Mouse (Mus musculus) C2C12 (cell line): ENCODE results near the gene Best2. TPM values are rescaled to one million over a fixed set of nuclear protein-coding genes. Genes with fewer than 3 reads are reported as not detected.

Experiments used
- H3K27me3 ChIP-seq: one replicate; pipeline ENCODE4 v1.6.1; 2011; ENCODE audit not compliant: control insufficient read depth, insufficient read depth, insufficient read length
- H3K36me3 ChIP-seq: one replicate; pipeline ENCODE4 v1.6.1; 2011; ENCODE audit not compliant: control insufficient read depth, insufficient read depth
- H3K4me3 ChIP-seq: one replicate; pipeline ENCODE4 v1.5.1; 2011; ENCODE audit warnings: mild to moderate bottlenecking, control low read depth; ENCODE audit not compliant: poor library complexity, insufficient read depth, severe bottlenecking
- H3K79me2 ChIP-seq: one replicate; pipeline ENCODE4 v1.6.1; 2011; ENCODE audit not compliant: control insufficient read depth, insufficient read depth
- H3K79me3 ChIP-seq: one replicate; pipeline ENCODE4 v1.6.1; 2011; ENCODE audit warnings: low read depth, control low read depth
- H3ac ChIP-seq: one replicate; pipeline ENCODE3; 2011; ENCODE audit warnings: low read depth; ENCODE audit not compliant: control insufficient read depth, insufficient read length
- CEBPB ChIP-seq: IDR thresholded peaks from one replicate; pipeline ENCODE4 v1.6.1; 2011; ENCODE audit warnings: low read depth, mild to moderate bottlenecking, control low read depth, moderate library complexity
- CTCF ChIP-seq: IDR thresholded peaks from one replicate; pipeline ENCODE4 v1.5.1; 2011; ENCODE audit not compliant: control insufficient read depth, insufficient read depth, insufficient read length
- FOSL1 ChIP-seq: IDR thresholded peaks from one replicate; pipeline ENCODE4 v1.8.0; 2011; ENCODE audit warnings: mild to moderate bottlenecking, low read length; ENCODE audit not compliant: poor library complexity, insufficient read depth, severe bottlenecking
- MAX ChIP-seq: IDR thresholded peaks from one replicate; pipeline ENCODE4 v1.6.1; 2011; ENCODE audit warnings: mild to moderate bottlenecking, control low read depth
- MYOD1 ChIP-seq: IDR thresholded peaks from one replicate; pipeline ENCODE4 v1.6.1; 2011; ENCODE audit warnings: low read depth; ENCODE audit not compliant: control insufficient read depth, insufficient read length
- MYOG ChIP-seq: IDR thresholded peaks from one replicate; pipeline ENCODE4 v1.6.1; 2011; ENCODE audit not compliant: control insufficient read depth, insufficient read length; ENCODE audit errors: extremely low read depth
- USF1 ChIP-seq: IDR thresholded peaks from one replicate; pipeline ENCODE4 v1.6.1; 2011; ENCODE audit warnings: low read depth, mild to moderate bottlenecking, control low read depth, moderate library complexity
- polyA plus RNA-seq: library from polyadenylated mRNA; unstranded; fragments of >200 nt; fragmentation: generic; extraction: Trizol; gene quantifications from one replicate; pipeline ENCODE4 v1.2.1, GENCODE M21; 2012; ENCODE audit warnings: missing spikeins

Gene Best2
- polyA plus RNA-seq, 1 experiment: 0.04 TPM

DNA sequence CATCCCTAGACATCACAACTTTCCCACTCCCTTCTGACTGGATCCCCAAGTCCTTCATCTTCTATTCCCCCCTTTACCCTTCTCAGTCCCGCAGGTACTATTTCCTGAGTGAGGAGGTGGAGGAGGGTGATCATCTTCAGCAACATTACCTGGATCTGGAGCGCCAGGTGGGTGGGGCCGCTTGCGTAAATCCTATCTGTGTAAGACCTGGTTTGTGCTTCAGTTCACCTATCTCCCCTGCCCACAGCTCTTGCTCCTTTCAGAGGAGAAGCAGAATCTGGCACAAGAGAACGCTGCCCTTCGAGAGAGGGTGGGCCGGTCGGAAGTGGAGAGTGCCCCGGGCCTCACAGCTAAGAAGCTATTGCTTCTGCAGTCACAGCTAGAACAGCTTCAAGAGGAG lies 20.0 kb downstream of the Best2 start:
- Histone ChIP-seq H3K4me3 (no peak overlapping the region), H3ac (no peak overlapping the region), H3K79me2 (no peaks in the 10 kb centered on the region), H3K27me3 (no peaks in the 10 kb centered on the region), H3K79me3 (no peaks in the 10 kb centered on the region), H3K36me3 (no peaks in the 10 kb centered on the region)
- no peak for TF ChIP-seq MYOG
- no peak for TF ChIP-seq FOSL1
- TF ChIP-seq MYOD1: no peak
- TF ChIP-seq MAX: no peak
- TF ChIP-seq USF1: no peak
- no peak for TF ChIP-seq CTCF
- no peak for TF ChIP-seq CEBPB

DNA sequence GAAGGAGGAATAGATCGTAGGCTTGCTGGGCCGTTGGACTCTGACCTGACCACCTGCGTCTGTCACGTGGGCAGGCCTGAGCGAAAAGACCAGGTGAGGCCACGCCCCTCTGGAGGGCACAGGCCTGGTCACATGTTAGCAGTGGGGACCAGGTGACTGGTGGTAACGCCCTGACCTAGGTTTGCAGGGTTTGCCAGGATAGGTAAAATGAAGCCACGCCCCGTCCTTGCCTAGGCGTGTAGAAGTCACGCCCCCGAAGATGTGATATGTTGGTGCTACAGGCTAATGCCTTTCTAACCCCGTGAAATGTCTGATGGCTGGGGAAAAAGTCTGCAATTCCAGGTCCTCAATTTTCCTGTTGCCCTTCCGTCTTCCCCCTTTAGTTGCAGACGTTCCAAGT lies 23.5 kb downstream of the Best2 start:
- no peaks in the 10 kb centered on the region for H3K27me3 ChIP-seq
- TF ChIP-seq USF1 (peak; percentile 47), CEBPB (no peak), MYOD1 (no peak)
- H3ac ChIP-seq: peak overlapping the region; percentile 79
- no peaks in the 10 kb centered on the region for H3K79me3 ChIP-seq
- H3K36me3 ChIP-seq: no peaks in the 10 kb centered on the region
- peak overlapping the region; percentile 35 for H3K4me3 ChIP-seq
- no peaks in the 10 kb centered on the region for H3K79me2 ChIP-seq

DNA sequence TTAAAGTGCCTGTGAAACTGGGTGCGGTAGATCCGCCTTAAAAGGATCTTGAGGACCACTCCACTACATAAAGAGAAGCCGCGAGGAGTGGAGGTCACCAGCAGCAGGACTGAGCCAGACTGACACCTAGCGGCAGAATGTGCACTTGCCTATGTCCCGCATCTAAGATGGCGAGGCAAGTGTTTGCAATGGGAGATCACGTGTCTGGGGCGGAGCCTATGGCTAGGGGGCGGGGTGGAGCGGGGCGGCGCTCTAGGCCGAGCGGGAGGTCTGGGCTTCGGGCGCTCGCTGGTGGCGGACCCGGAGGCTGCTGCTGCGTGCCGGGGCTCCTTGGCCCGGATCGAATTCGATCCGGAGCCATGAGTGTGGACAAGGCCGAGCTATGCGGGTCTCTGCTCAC lies 24.0 kb downstream of the Best2 start, which contains the start of gene Hook2:
Gene Hook2 (plus strand): TSS at position 255 of the 400 bp plus-strand sequence.
- Histone ChIP-seq H3K4me3 (peak within 1 kb of the TSS; percentile 35), H3K27me3 (no peaks in the 10 kb centered on the region), H3K79me2 (no peaks in the 10 kb centered on the region), H3K36me3 (no peaks in the 10 kb centered on the region), H3ac (peak within 1 kb of the TSS; percentile 79), H3K79me3 (no peaks in the 10 kb centered on the region)
- peak; percentile 92 for TF ChIP-seq CTCF
- peak; percentile 27 for TF ChIP-seq MAX
- no peak for TF ChIP-seq CEBPB
- TF ChIP-seq USF1: peak; percentile 97

DNA sequence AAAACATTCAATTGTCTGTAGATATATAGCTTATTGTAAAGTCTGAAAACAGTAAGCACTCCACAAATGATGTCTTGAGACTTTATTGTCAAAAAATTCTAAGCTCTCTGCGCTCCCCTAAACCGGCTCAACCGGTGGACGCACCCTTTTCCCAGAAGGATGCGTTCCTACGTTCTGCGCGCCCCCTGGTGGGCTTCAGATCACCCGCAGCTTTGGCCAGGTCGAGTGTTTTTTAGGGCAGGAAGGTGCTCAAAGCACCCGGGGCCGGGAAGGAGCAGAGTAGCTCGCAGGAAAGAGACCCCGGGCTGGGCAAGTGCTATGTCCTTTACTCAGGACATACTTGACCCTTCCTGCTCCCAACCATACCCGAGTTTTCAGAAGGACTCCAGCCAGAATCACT lies 24.5 kb downstream of the Best2 start:
- Histone ChIP-seq H3K36me3 (no peaks in the 10 kb centered on the region), H3K79me3 (no peaks in the 10 kb centered on the region), H3K79me2 (no peaks in the 10 kb centered on the region), H3K27me3 (no peaks in the 10 kb centered on the region), H3ac (peak overlapping the region; percentile 62), H3K4me3 (peak overlapping the region; percentile 35)
- no peak for TF ChIP-seq MYOG
- no peak for TF ChIP-seq CEBPB
- peak; percentile 27 for TF ChIP-seq MAX
- peak; percentile 88 for TF ChIP-seq CTCF

DNA sequence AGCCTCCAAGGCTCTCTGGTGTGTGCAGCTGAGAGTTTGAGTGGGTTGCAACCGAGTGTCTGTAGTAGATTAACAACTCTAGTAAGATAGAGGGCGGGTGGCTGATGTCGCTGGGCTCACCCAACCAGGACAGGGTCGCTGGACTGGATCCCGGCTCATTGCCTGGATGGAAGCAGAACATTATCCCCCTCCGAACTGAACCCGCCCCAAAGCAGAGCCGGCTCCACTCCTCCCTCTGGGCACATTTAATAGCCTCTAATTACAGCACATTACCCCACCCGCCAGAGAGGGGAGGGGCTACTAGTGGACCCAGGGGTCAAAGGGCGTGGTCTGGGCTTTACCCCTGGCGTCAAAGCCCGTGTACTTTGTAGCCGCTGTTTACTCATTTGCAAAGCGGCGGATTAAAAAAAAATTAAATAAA lies 25.0 kb downstream of the Best2 start:
- H3K4me3 ChIP-seq: no peak overlapping the region
- no peaks in the 10 kb centered on the region for H3K79me2 ChIP-seq
- TF ChIP-seq CEBPB (no peak), CTCF (no peak), FOSL1 (no peak), USF1 (no peak), MYOG (no peak), MAX (no peak), MYOD1 (no peak)
- H3K79me3 ChIP-seq: no peaks in the 10 kb centered on the region
- peak overlapping the region; percentile 8 for H3ac ChIP-seq
- no peaks in the 10 kb centered on the region for H3K36me3 ChIP-seq
- no peaks in the 10 kb centered on the region for H3K27me3 ChIP-seq

DNA sequence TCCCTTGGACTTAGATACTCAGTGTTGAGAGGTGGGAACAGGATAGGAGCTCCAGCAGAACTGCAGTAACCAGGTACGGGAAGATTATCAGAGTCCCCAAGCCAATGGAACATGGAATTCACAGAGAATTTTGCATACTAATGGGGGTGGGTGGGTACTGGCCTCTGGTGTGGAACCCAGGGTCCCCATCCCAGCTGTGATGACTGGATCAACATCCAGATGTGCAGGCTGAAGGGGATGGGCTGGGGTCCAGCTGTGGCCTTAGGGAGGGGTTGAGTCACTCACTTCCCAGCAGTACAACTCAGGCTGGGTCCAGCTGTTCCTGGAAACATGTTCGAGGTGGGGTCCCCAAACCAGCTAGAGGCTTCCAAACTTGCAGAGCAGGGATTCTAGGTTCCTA lies 26.4 kb downstream of the Best2 start:
- Histone ChIP-seq H3K36me3 (no peaks in the 10 kb centered on the region), H3K4me3 (no peak overlapping the region), H3ac (no peak overlapping the region), H3K27me3 (no peaks in the 10 kb centered on the region), H3K79me3 (no peaks in the 10 kb centered on the region), H3K79me2 (no peaks in the 10 kb centered on the region)
- TF ChIP-seq MAX: no peak
- no peak for TF ChIP-seq MYOD1
- TF ChIP-seq USF1: no peak
- TF ChIP-seq FOSL1: no peak
- no peak for TF ChIP-seq MYOG
- TF ChIP-seq CTCF: no peak
- no peak for TF ChIP-seq CEBPB
